Mouse (Mus musculus): ENCODE data around the gene Gm1043. TPM values are rescaled to one million over a fixed set of nuclear protein-coding genes. Genes with fewer than 3 reads are reported as not detected.
A peak's percentile ranks its signal among the peaks of the same experiment; 100 is the strongest.

Gene Gm1043
- polyA plus RNA-seq, 2 experiments from 2014 or later: 2.4 to 4.2 TPM

GRCm38 (mm10) chr5:37246138-37246910, 161.2 kb downstream of the Gm1043 start:
- peak; percentile 81 for ATAC-seq

DNA sequence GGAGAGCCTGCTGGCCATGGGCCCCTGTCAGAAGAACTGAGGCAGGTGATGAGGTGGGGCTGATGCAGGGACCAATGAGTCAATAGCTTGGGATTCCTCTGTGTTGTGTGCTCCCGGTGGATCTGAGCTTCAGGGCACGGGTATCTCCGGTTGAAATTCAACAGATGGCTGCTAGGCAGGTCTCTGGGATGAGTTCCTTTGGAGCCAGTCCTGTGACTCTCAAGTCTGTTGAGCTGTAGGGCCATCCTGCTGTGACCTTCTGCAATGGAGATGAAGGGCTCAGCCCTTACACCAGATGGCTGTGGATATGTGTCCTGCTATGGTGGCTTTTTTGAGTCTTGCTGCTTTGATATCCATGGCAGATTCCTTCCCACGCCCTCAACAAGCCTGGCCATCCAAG, 162.3 kb downstream of the Gm1043 start:
- ATAC-seq: no peak

GRCm38 (mm10) chr5:37248870-37249269, 163.7 kb downstream of the Gm1043 start:
- ATAC-seq: no peak

- ATAC-seq: no peak
Measured at GRCm38 (mm10) chr5:37251596-37251995, 166.4 kb downstream of the Gm1043 start.

- no peak for ATAC-seq
Measured at GRCm38 (mm10) chr5:37252101-37252804, 167.1 kb downstream of the Gm1043 start.

DNA sequence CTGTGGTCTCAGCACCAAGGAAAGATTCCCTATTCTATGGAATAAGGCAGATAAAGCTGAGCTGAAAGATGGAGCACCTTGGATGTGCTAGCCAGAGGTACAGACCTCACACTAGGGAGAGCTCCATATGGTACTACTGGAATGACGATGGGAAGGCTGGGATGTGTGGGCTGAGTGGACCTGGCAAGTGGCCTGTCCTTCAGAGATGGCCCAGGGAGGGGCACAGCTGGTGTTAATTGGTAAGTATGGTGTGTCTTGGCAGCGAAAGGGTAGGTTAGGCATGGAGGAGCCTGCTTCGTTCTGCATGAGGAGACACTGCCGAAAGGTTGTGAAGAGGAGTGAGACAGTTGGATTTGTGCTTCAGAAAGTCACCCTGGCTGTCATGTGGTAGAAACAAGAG, 169.4 kb downstream of the Gm1043 start:
- no peak for ATAC-seq

DNA sequence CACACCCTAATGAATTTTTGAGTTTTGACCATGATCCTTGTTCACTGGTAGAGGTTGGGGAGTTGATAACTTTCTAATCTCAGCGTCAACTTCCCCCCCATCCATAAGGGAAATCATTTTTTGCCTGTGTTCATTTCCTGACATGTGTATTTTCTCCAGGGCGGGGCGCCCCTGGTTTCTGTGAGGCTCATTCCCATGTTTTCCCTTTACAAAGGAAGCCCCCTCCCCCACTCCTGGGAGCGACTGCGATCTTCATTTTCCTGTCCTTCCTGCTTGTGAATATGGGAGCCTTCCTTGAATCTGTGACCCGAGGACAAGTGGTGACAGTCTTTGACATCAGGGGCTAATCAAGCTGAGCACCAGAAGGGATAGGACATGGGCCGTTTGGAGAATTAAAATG, 171.7 kb downstream of the Gm1043 start:
- no peak for ATAC-seq

DNA sequence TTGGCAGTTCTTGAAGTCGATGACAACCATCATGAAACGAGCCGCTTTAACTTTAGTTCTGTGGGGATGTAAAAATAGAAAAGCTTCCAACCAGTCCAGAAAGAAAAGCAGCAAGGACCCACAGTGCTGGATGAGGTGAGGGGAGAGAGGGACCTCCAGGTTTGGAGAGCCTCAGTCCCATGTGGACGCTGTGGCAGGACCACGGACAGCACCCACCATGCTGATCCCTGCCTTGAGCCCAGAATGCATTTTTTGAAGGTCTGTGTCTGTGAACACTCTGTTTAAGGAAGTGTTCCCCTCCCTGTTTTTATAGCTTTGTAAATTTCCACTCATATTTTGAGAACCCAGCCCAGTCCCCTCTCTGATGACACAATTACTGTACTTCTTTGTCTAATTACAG, 172.1 kb downstream of the Gm1043 start:
- ATAC-seq: no peak

GRCm38 (mm10) chr5:37261734-37262133, 176.6 kb downstream of the Gm1043 start:
- ATAC-seq: no peak

DNA sequence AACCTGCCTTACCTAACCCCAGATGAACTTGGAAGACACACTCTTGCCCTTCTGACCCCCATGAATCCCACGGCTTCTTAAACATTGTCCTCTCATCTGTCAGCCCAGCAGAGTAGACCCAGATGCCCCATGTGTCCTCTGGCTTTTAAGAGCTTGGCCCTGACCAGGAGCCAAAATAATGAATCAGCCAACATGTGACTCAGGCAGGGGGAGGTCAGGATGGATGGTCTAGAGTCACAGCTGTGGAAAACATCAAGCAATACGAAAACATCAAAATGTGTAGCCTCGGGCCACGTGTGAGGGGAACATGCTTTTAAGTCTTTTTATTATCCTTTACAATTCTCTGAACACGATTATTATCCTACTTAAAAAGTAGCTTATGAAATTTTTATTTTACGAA, 178.6 kb downstream of the Gm1043 start:
- no peak for ATAC-seq

Other genes with a start within 250 kb of the Gm1043 start
- gene Ppp2r2c, start 216.9 kb upstream of the Gm1043 start, polyA plus RNA-seq (2017; shearing (Covaris generic)): not detected
- gene Wfs1, start 96.2 kb upstream of the Gm1043 start, polyA plus RNA-seq (2017; shearing (Covaris generic)): 1 to 10 TPM in 1 of 2 experiments, under 1 TPM in 1; 0.81 to 1.7 TPM
- gene Crmp1, start 156.6 kb downstream of the Gm1043 start, polyA plus RNA-seq (2017; shearing (Covaris generic)): 10 to 100 TPM; 10.1 to 13.9 TPM